Comparison of ENCODE assay signal across 8 mouse cellular contexts in genomic region chr5:136045987-136046386, GRCm38 (mm10). TPM values are rescaled to one million over a fixed set of nuclear protein-coding genes. Genes with fewer than 3 reads are reported as not detected.
DNase-seq lines count a peak whose midpoint lies in the region; ATAC-seq and TF ChIP-seq lines count a peak whose summit lies in the region.

No protein-coding gene starts in this region.

- no peak overlapping the region for H3K9ac ChIP-seq in midbrain, embryonic 11.5 days (ENCODE audit: low read length)
- no peak overlapping the region for H3K9ac ChIP-seq in midbrain, embryonic 16.5 days (ENCODE audit: low read depth, low read length)
- H3K9ac ChIP-seq in intestine, postnatal 0 days (ENCODE audit: low read depth, low read length) = no peak overlapping the region
- no peak overlapping the region for H3K9ac ChIP-seq in neural tube, embryonic 13.5 days

- H3K27me3 ChIP-seq in midbrain, embryonic 11.5 days (ENCODE audit: control insufficient read depth, insufficient read depth, low read length) = no peaks in the 10 kb centered on the region
- no peaks in the 10 kb centered on the region for H3K27me3 ChIP-seq in midbrain, embryonic 16.5 days (ENCODE audit: control insufficient read depth, insufficient read depth, low read depth, low read length)
- H3K27me3 ChIP-seq in intestine, postnatal 0 days (replicated peaks; ENCODE audit: control insufficient read depth, insufficient read depth, low read length) = no peaks in the 10 kb centered on the region
- no peaks in the 10 kb centered on the region for H3K27me3 ChIP-seq in neural tube, embryonic 13.5 days

- H3K27ac ChIP-seq in midbrain, embryonic 11.5 days (ENCODE audit: low read depth, low read length) = no peak overlapping the region
- no peak overlapping the region for H3K27ac ChIP-seq in midbrain, embryonic 16.5 days (ENCODE audit: low read length)
- no peak overlapping the region for H3K27ac ChIP-seq in intestine, postnatal 0 days (ENCODE audit: low read depth, low read length)
- no peak overlapping the region for H3K27ac ChIP-seq in neural tube, embryonic 13.5 days (replicated peaks)

- no peaks in the 10 kb centered on the region for H3K36me3 ChIP-seq in midbrain, embryonic 11.5 days (ENCODE audit: control insufficient read depth, insufficient read depth, low read length)
- no peaks in the 10 kb centered on the region for H3K36me3 ChIP-seq in midbrain, embryonic 16.5 days (ENCODE audit: control insufficient read depth, insufficient read depth, low read length)
- no peaks in the 10 kb centered on the region for H3K36me3 ChIP-seq in intestine, postnatal 0 days (ENCODE audit: control insufficient read depth, insufficient read depth)
- H3K36me3 ChIP-seq in neural tube, embryonic 13.5 days = no peaks in the 10 kb centered on the region

- H3K4me1 ChIP-seq in midbrain, embryonic 11.5 days (ENCODE audit: control insufficient read depth, insufficient read depth, low read length) = no peaks in the 10 kb centered on the region; the same call in 1 of the 2 replicates
- no peaks in the 10 kb centered on the region for H3K4me1 ChIP-seq in midbrain, embryonic 16.5 days (ENCODE audit: control insufficient read depth, insufficient read depth, low read length)
- H3K4me1 ChIP-seq in intestine, postnatal 0 days (replicated peaks; ENCODE audit: control insufficient read depth, insufficient read depth, low read length) = no peaks in the 10 kb centered on the region
- peaks cover under 1% of the 10 kb centered on the region; the same call in 1 of the 2 replicates for H3K4me1 ChIP-seq in neural tube, embryonic 13.5 days (replicated peaks)

- ATAC-seq in midbrain, embryonic 11.5 days (ENCODE audit: low FRiP score) = 0 out of 2 replicates have a peak, but pooled peaks have one; percentile 57
- ATAC-seq in midbrain, embryonic 16.5 days = no peak
- ATAC-seq in intestine, postnatal 0 days = peak; percentile 35; the same call in 1 of the 2 replicates
- ATAC-seq in neural tube, embryonic 13.5 days (ENCODE audit: low read depth) = peak; percentile 60; the same call in 1 of the 2 replicates

- TF ChIP-seq CTCF in intestine, postnatal 0 days (IDR thresholded peaks at IDR 0.05; ENCODE audit: low read depth) = peak; percentile 90

- peak; percentile 99 for DNase-seq in midbrain, embryonic 11.5 days (ENCODE audit: low spot score, missing footprints)
- DNase-seq in cerebellum, postnatal 10 days = peak; percentile 94 to 96
- DNase-seq in frontal cortex, postnatal 36 days (ENCODE audit: low spot score in 2 of 2) = peak; percentile 76 to 86
- peak; percentile 72 to 81 for DNase-seq in left cerebral cortex, postnatal 25 days (ENCODE audit: low spot score in 2 of 2)
- peak; percentile 95 for DNase-seq in testis, postnatal 10 days (ENCODE audit: low spot score)

- intact Hi-C loops in left cerebral cortex, postnatal 25 days (cut with DNase I) = no loop called here

- no peak overlapping the region for H3K4me2 ChIP-seq in midbrain, embryonic 11.5 days
- H3K4me2 ChIP-seq in midbrain, embryonic 16.5 days (ENCODE audit: low read length) = no peak overlapping the region
- H3K4me2 ChIP-seq in intestine, postnatal 0 days (replicated peaks; ENCODE audit: low read depth) = peak overlapping the region; percentile 27; the same call in 1 of the 2 replicates
- no peak overlapping the region for H3K4me2 ChIP-seq in neural tube, embryonic 13.5 days

- WGBS in midbrain, embryonic 11.5 days = 6% methylated on average over 10 of the region's 10 CpGs
- 5% methylated on average over 10 of the region's 10 CpGs for WGBS in midbrain, embryonic 16.5 days
- WGBS in intestine, postnatal 0 days = 4% methylated on average over 10 of the region's 10 CpGs
- 3% methylated on average over 10 of the region's 10 CpGs for WGBS in neural tube, embryonic 13.5 days

- no peaks in the 10 kb centered on the region for H3K9me3 ChIP-seq in midbrain, embryonic 11.5 days (ENCODE audit: control insufficient read depth, low read length)
- H3K9me3 ChIP-seq in midbrain, embryonic 16.5 days (replicated peaks; ENCODE audit: control insufficient read depth, low read length, poor library complexity, severe bottlenecking) = no peaks in the 10 kb centered on the region
- no peaks in the 10 kb centered on the region for H3K9me3 ChIP-seq in intestine, postnatal 0 days (ENCODE audit: control insufficient read depth)
- H3K9me3 ChIP-seq in neural tube, embryonic 13.5 days = no peaks in the 10 kb centered on the region

- H3K4me3 ChIP-seq in midbrain, embryonic 11.5 days (ENCODE audit: low read depth, low read length) = no peak overlapping the region
- H3K4me3 ChIP-seq in midbrain, embryonic 16.5 days (ENCODE audit: low read depth, low read length) = no peak overlapping the region
- H3K4me3 ChIP-seq in intestine, postnatal 0 days (ENCODE audit: low read depth, low read length) = no peak overlapping the region
- H3K4me3 ChIP-seq in neural tube, embryonic 13.5 days = no peak overlapping the region

RNA-seq across cellular contexts. Expression of gene Upk3b, which starts 7.7 kb away (rescaled TPM):
- polyA plus RNA-seq in midbrain, embryonic 11.5 days (2014; fragmentation: Nextera tagmentation; extraction: Ambion mirVana) = not detected in 2 replicates
- polyA plus RNA-seq in midbrain, embryonic 16.5 days (2015; fragmentation: Nextera tagmentation; extraction: Ambion mirVana) = 0.05 TPM in 1 of 2 replicates, not detected in the other
- 18.3 and 21.3 TPM in 2 replicates for polyA plus RNA-seq in intestine, postnatal 0 days (2015; fragmentation: Nextera tagmentation; extraction: Ambion mirVana)
- total RNA-seq in left cerebral cortex, postnatal 25 days (2021) = not detected
- polyA plus RNA-seq in neural tube, embryonic 13.5 days (2015; fragmentation: Nextera tagmentation; extraction: Ambion mirVana) = 0.14 and 0.20 TPM in 2 replicates

RNA-seq across cellular contexts. Expression of gene Upk3bl, which starts 8.3 kb away (rescaled TPM):
- polyA plus RNA-seq in midbrain, embryonic 11.5 days (2014; fragmentation: Nextera tagmentation; extraction: Ambion mirVana) = 0.29 and 0.88 TPM in 2 replicates
- polyA plus RNA-seq in midbrain, embryonic 16.5 days (2015; fragmentation: Nextera tagmentation; extraction: Ambion mirVana) = 0.19 TPM in 1 of 2 replicates, not detected in the other
- 0.39 TPM in 1 of 2 replicates, not detected in the other for polyA plus RNA-seq in intestine, postnatal 0 days (2015; fragmentation: Nextera tagmentation; extraction: Ambion mirVana)
- total RNA-seq in left cerebral cortex, postnatal 25 days (2021) = not detected
- polyA plus RNA-seq in neural tube, embryonic 13.5 days (2015; fragmentation: Nextera tagmentation; extraction: Ambion mirVana) = 0.63 TPM in 1 of 2 replicates, not detected in the other

RNA-seq across cellular contexts. Expression of gene Rasa4, which starts 37.7 kb away (rescaled TPM):
- 5.9 and 6.9 TPM in 2 replicates for polyA plus RNA-seq in midbrain, embryonic 11.5 days (2014; fragmentation: Nextera tagmentation; extraction: Ambion mirVana)
- polyA plus RNA-seq in midbrain, embryonic 16.5 days (2015; fragmentation: Nextera tagmentation; extraction: Ambion mirVana) = 22.0 and 29.1 TPM in 2 replicates
- polyA plus RNA-seq in intestine, postnatal 0 days (2015; fragmentation: Nextera tagmentation; extraction: Ambion mirVana) = 8.1 and 8.7 TPM in 2 replicates
- 1 to 10 TPM; 3.5 to 5.0 TPM for total RNA-seq in left cerebral cortex, postnatal 25 days (2021)
- polyA plus RNA-seq in neural tube, embryonic 13.5 days (2015; fragmentation: Nextera tagmentation; extraction: Ambion mirVana) = 19.7 and 19.9 TPM in 2 replicates

RNA-seq across cellular contexts. Expression of gene Dtx2, which starts 51.4 kb away (rescaled TPM):
- polyA plus RNA-seq in midbrain, embryonic 11.5 days (2014; fragmentation: Nextera tagmentation; extraction: Ambion mirVana) = 23.2 and 29.6 TPM in 2 replicates
- polyA plus RNA-seq in midbrain, embryonic 16.5 days (2015; fragmentation: Nextera tagmentation; extraction: Ambion mirVana) = 24.0 and 26.1 TPM in 2 replicates
- polyA plus RNA-seq in intestine, postnatal 0 days (2015; fragmentation: Nextera tagmentation; extraction: Ambion mirVana) = 10.5 TPM in 2 replicates
- 1 to 10 TPM; 8.5 to 8.7 TPM for total RNA-seq in left cerebral cortex, postnatal 25 days (2021)
- polyA plus RNA-seq in neural tube, embryonic 13.5 days (2015; fragmentation: Nextera tagmentation; extraction: Ambion mirVana) = 25.6 and 26.5 TPM in 2 replicates

Comparison
In these comparisons a context has a peak if more than half of its experiments do, and no peak if none do; other contexts are left out.
1. RNA of gene Upk3b, which starts 7.7 kb away (polyA plus RNA-seq): 18.3 to 21.3 TPM in intestine, postnatal 0 days; 0.14 to 0.20 TPM in neural tube, embryonic 13.5 days, 0.05 TPM in midbrain, embryonic 16.5 days and not detected in midbrain, embryonic 11.5 days; every median in the first group is over 10 times any median in the second.
2. Peak in every context shown above with its lines, with median percentiles within 50 percentile points of each other: DNase-seq.